Mouse (Mus musculus) liver, postnatal 0 days (tissue): Measurements from ENCODE around the gene Tnik. TPM values are rescaled to one million over a fixed set of nuclear protein-coding genes. Genes with fewer than 3 reads are reported as not detected.

Experiments used
- ATAC-seq: fragments of 200-750 bp; cut with Nextera tagmentation; 2 replicates; pipeline ENCODE4 v1.8.0; 2017; ENCODE audit warnings: mild to moderate bottlenecking, moderate library complexity
- DNase-seq: peaks from one replicate; pipeline ENCODE4 v3.0.0-alpha.2; 2016
- H3K27ac ChIP-seq: fragments of 300-500 bp; sonication (generic); 2 replicates; pipeline ENCODE4 v1.5.1; 2014; ENCODE audit warnings: antibody characterized with exemption, moderate library complexity, mild to moderate bottlenecking, low read depth
- H3K27me3 ChIP-seq: fragments of 300-500 bp; sonication (generic); 2 replicates; pipeline ENCODE4 v1.6.1; 2014; ENCODE audit warnings: low read length, control low read depth, mixed read lengths; ENCODE audit not compliant: insufficient read depth
- H3K36me3 ChIP-seq: fragments of 300-500 bp; sonication (generic); replicated peaks from 2 replicates; pipeline ENCODE4 v1.6.1; 2014; ENCODE audit warnings: mild to moderate bottlenecking, control low read depth, low read length, moderate library complexity, mixed read lengths; ENCODE audit not compliant: insufficient read depth
- H3K4me1 ChIP-seq: fragments of 300-500 bp; sonication (generic); 2 replicates; pipeline ENCODE4 v1.6.1; 2014; ENCODE audit warnings: antibody characterized with exemption, mild to moderate bottlenecking, control low read depth; ENCODE audit not compliant: insufficient read depth
- H3K4me2 ChIP-seq: fragments of 300-500 bp; sonication (generic); 2 replicates; pipeline ENCODE4 v1.6.1; 2014; ENCODE audit warnings: low read depth, mild to moderate bottlenecking, low read length, moderate library complexity, mixed read lengths
- H3K4me3 ChIP-seq: fragments of 300-500 bp; sonication (generic); 2 replicates; pipeline ENCODE4 v1.5.1; 2014; ENCODE audit warnings: low read depth, low read length
- H3K9ac ChIP-seq: fragments of 300-500 bp; sonication (generic); replicated peaks from 2 replicates; pipeline ENCODE4 v1.6.1; 2014; ENCODE audit warnings: mild to moderate bottlenecking, moderate library complexity
- H3K9me3 ChIP-seq: fragments of 300-500 bp; sonication (generic); 2 replicates; pipeline ENCODE4 v1.6.1; 2016; ENCODE audit warnings: mild to moderate bottlenecking, control low read depth, low read length, mixed read lengths
- CTCF ChIP-seq: sonication (generic); IDR thresholded peaks from 2 replicates; pipeline ENCODE4 v1.5.1; 2016; ENCODE audit warnings: antibody characterized with exemption, low read depth
- EP300 ChIP-seq: IDR thresholded peaks from 2 replicates; pipeline ENCODE4 v1.6.1; 2016; ENCODE audit warnings: antibody characterized with exemption, low read depth, mild to moderate bottlenecking
- WGBS: fragments of 180-500 bp; shearing (Covaris S2); extraction: QIAGEN DNeasy Blood & Tissue Kit; methylation state at CpG from one replicate; pipeline ENCODE4 v1.1.7; 2014; ENCODE audit not compliant: insufficient replicate concordance; 5-methylcytosine and 5-hydroxymethylcytosine counted together
- microRNA-seq: library from miRNA; unstranded; fragments of <30 nt; microRNA quantifications from one replicate; pipeline ENCODE4, GENCODE M21; 2016
- polyA plus RNA-seq: library from polyadenylated mRNA; unstranded; fragments of >200 nt; fragmentation: Nextera tagmentation; extraction: Ambion mirVana; gene quantifications from 2 replicates; pipeline ENCODE4 v1.2.1, GENCODE M21; 2015

Gene Tnik
- polyA plus RNA-seq, 1 experiment from 2014 or later = 1.0 TPM

GRCm38 (mm10) chr3:28723534-28723933 is 460.5 kb downstream of the Tnik start:
- H3K4me3 ChIP-seq = no peak overlapping the region
- H3K4me2 ChIP-seq = no peak overlapping the region
- no peak for DNase-seq
- H3K4me1 ChIP-seq = peaks cover 4% of the 10 kb centered on the region; the same call in 1 of the 2 replicates
- peaks cover 9% of the 10 kb centered on the region for H3K36me3 ChIP-seq
- H3K9ac ChIP-seq = no peak overlapping the region
- ATAC-seq = no peak
- TF ChIP-seq CTCF (peak; percentile 49), EP300 (no peak)
- H3K27ac ChIP-seq = peak overlapping the region; percentile 80
- H3K9me3 ChIP-seq = no peaks in the 10 kb centered on the region
- no peaks in the 10 kb centered on the region for H3K27me3 ChIP-seq
- 48% methylated on average over 6 of the region's 6 CpGs for WGBS

- 71% methylated on average over 13 of the region's 13 CpGs for WGBS
- Histone ChIP-seq H3K4me1 (0 out of 2 replicates have a peak, but pooled peaks cover 4% of the 10 kb centered on the region), H3K27ac (peak overlapping the region; percentile 80), H3K36me3 (0 out of 2 replicates have a peak, but pooled peaks cover 4% of the 10 kb centered on the region), H3K9me3 (no peaks in the 10 kb centered on the region), H3K27me3 (no peaks in the 10 kb centered on the region), H3K4me2 (no peak overlapping the region), H3K9ac (no peak overlapping the region), H3K4me3 (no peak overlapping the region)
- peak; percentile 60 for DNase-seq
- ATAC-seq = peak; percentile 84
- TF ChIP-seq EP300 (no peak), CTCF (no peak)
Observed at GRCm38 (mm10) chr3:28725203-28725602, 462.2 kb downstream of the Tnik start.

Small RNA genes within 50 kb of the gene (microRNA-seq; reads per million reads assigned to microRNA genes)
- gene Mir466q = not detected
